Mouse (Mus musculus) spleen, adult 2 months (tissue): ENCODE measurements around the gene Atp5g1. TPM values are rescaled to one million over a fixed set of nuclear protein-coding genes. Genes with fewer than 3 reads are reported as not detected.
"Not testable (repeated sequence)": the region's sequence is repeated elsewhere in the genome, so short reads cannot be mapped to it uniquely, and the experiment has no call there.

Source experiments
- DNase-seq, 2 experiments: peaks; one replicate each; pipeline versions ENCODE4 v3.0.0 to v3.0.0-alpha.2; 2012 to 2021; ENCODE audit warnings: low spot score in 2 of 2, low read depth in 1 of 2
- H3K27ac ChIP-seq: fragments of 200-500 bp; 2 replicates; pipeline ENCODE4 v1.5.1; 2012; ENCODE audit warnings: low read length, inconsistent platforms; ENCODE audit not compliant: insufficient read depth
- H3K27me3 ChIP-seq: fragments of 200-500 bp; 2 replicates; pipeline ENCODE4 v1.6.1; 2012; ENCODE audit warnings: mild to moderate bottlenecking, moderate library complexity, low read length, inconsistent platforms; ENCODE audit not compliant: control insufficient read depth, insufficient read depth
- H3K36me3 ChIP-seq: fragments of 200-500 bp; 2 replicates; pipeline ENCODE4 v1.6.1; 2012; ENCODE audit warnings: mild to moderate bottlenecking, low read length, inconsistent platforms; ENCODE audit not compliant: control insufficient read depth, insufficient read depth
- H3K4me1 ChIP-seq: fragments of 200-500 bp; 2 replicates; pipeline ENCODE4 v1.6.1; 2011; ENCODE audit warnings: inconsistent platforms; ENCODE audit not compliant: control insufficient read depth, insufficient read depth, insufficient read length
- H3K4me3 ChIP-seq: fragments of 200-500 bp; 2 replicates; pipeline ENCODE4 v1.5.1; 2011; ENCODE audit warnings: mild to moderate bottlenecking, inconsistent platforms; ENCODE audit not compliant: insufficient read depth, insufficient read length; ENCODE audit errors: extremely low read depth
- CTCF ChIP-seq: fragments of 200-500 bp; IDR thresholded peaks from 2 replicates; pipeline ENCODE4 v1.5.1; 2011; ENCODE audit warnings: mild to moderate bottlenecking, inconsistent platforms; ENCODE audit not compliant: insufficient read depth, insufficient read length, insufficient replicate concordance; ENCODE audit errors: extremely low read depth
- POLR2A ChIP-seq: fragments of 200-500 bp; IDR thresholded peaks from 2 replicates; pipeline ENCODE4 v1.6.1; 2011; ENCODE audit warnings: low read depth, low read length, inconsistent platforms
- WGBS: fragments of 180-500 bp; shearing (Covaris S2); methylation state at CpG from one replicate; pipeline ENCODE4 v1.1.7; 2018; 5-methylcytosine and 5-hydroxymethylcytosine counted together
- polyA plus RNA-seq: library from polyadenylated mRNA; depleted of rRNA; stranded (reverse); fragments of >200 nt; gene quantifications from 2 replicates; pipeline ENCODE4 v1.2.3, GENCODE M21; 2012; rRNA removed

Atp5g1 gene
- polyA plus RNA-seq, result 193 and 219 TPM in 2 replicates

- under 1% methylated on average over 37 of the region's 37 CpGs for WGBS
- DNase-seq, result peak; percentile 98 to 100
- peaks cover 4% of the 10 kb centered on the region; the same call in 1 of the 2 replicates for H3K36me3 ChIP-seq
- TF ChIP-seq POLR2A, result peak; percentile 80
- TF ChIP-seq CTCF, result no peak
- H3K27me3 ChIP-seq, result no peaks in the 10 kb centered on the region
- peaks cover 4% of the 10 kb centered on the region; the same call in 1 of the 2 replicates for H3K4me1 ChIP-seq
- H3K27ac ChIP-seq, result peak within 1 kb of the TSS; percentile 59
- H3K4me3 ChIP-seq, result peak within 1 kb of the TSS; percentile 80
These were observed at the start of gene Atp5g1 for GRCm38 (mm10) chr11:96075509-96076220. Atp5g1 (minus strand) TSS chr11:96075670.

DNA sequence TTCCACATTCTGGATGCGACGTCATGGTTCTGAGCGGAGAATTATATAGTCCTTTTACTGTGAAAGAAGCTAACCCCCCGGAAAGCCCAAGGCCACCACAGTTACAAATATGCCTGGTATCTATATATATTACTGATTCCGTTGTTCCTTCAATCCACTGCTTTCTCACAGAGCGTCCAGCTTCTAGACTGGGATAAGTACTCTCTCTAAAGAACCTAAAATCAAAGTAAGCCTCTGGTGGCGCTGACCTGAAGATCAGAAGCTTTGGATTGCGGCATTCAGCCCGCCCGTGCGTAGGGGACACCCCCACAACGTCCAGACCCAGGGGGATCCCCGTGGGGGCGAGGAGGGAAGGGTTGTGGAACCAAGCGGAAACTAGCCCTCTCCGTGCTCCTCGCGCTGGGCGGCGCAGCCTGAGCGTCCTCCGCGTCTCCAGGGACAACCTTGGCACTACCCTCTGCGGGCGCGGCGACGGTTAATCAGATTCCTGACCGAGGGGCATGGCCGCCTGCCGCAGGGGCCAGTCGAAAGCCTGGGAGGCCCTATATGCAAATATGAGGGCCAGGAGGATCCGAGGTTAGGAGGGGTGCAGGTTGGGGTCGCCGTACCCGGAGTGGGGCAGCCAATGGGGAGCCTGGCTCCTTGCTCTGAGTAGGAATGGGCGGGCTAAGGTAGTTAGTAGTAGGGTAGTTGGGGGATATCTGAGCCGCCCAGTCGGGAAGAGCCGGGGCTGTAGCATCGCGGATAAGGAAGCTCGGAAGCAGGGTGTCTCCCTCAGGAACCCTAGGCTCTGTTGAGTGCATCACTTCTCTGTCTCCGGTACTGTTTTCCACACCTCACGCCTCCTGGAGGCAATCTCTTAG is 48.8 kb upstream of the Atp5g1 start:
- Histone ChIP-seq H3K36me3 (no peaks in the 10 kb centered on the region), H3K4me3 (no peak overlapping the region), H3K4me1 (no peaks in the 10 kb centered on the region; the same call in 1 of the 2 replicates), H3K27ac (no peak overlapping the region), H3K27me3 (peaks cover 14% of the 10 kb centered on the region; the same call in 1 of the 2 replicates)
- no peak for DNase-seq
- WGBS, result 5% methylated on average over 45 of the region's 45 CpGs
- TF ChIP-seq CTCF, result no peak
- no peak for TF ChIP-seq POLR2A

- H3K36me3 ChIP-seq, H3K4me1 ChIP-seq, H3K4me3 ChIP-seq, DNase-seq, H3K27ac ChIP-seq: not testable (repeated sequence)
- 69% methylated on average over 4 of the region's 4 CpGs for WGBS
- H3K27me3 ChIP-seq, result peaks cover 14% of the 10 kb centered on the region; the same call in 1 of the 2 replicates
These were observed 47.3 kb upstream of the Atp5g1 start for GRCm38 (mm10) chr11:96122806-96123205.

DNA sequence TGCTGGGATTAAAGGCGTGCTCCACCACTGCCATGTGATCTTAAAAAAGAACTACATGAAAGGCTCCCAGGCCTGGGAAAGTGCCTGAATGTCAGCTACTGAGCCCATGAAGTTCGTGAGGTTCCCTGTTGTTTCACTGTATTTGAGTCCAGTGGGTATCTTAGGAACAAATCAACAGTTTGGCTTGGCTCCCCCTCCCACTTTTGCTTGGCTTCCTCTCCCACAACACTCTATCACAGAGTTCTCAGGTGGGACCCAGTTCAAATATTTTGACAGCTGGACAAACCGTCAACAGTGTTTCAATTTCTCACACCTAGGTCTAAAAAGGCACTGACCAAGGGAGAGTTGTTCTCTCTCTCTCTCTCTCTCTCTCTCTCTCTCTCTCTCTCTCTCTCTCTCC is 43.9 kb upstream of the Atp5g1 start:
- no peaks in the 10 kb centered on the region for H3K36me3 ChIP-seq
- no peak for TF ChIP-seq CTCF
- no peak for TF ChIP-seq POLR2A
- H3K4me1 ChIP-seq, result no peaks in the 10 kb centered on the region; the same call in 1 of the 2 replicates
- 84% methylated on average over 3 of the region's 3 CpGs for WGBS
- H3K27ac ChIP-seq, result no peak overlapping the region
- DNase-seq, result no peak
- H3K4me3 ChIP-seq, result no peak overlapping the region
- peaks cover 6% of the 10 kb centered on the region; the same call in 1 of the 2 replicates for H3K27me3 ChIP-seq

- not testable (repeated sequence) for H3K4me3 ChIP-seq, H3K4me1 ChIP-seq, H3K27me3 ChIP-seq, H3K36me3 ChIP-seq, DNase-seq, H3K27ac ChIP-seq
- 73% methylated on average over 3 of the region's 3 CpGs for WGBS
These were observed 41.5 kb upstream of the Atp5g1 start for GRCm38 (mm10) chr11:96116925-96117324.

GRCm38 (mm10) chr11:96116116-96116515 is 40.6 kb upstream of the Atp5g1 start:
- 84% methylated on average over 3 of the region's 3 CpGs for WGBS
- no peaks in the 10 kb centered on the region for H3K36me3 ChIP-seq
- H3K4me3 ChIP-seq, result no peak overlapping the region
- no peak overlapping the region for H3K27ac ChIP-seq
- peaks cover 2% of the 10 kb centered on the region; the same call in 1 of the 2 replicates for H3K27me3 ChIP-seq
- TF ChIP-seq POLR2A (no peak), CTCF (no peak)
- no peak for DNase-seq
- H3K4me1 ChIP-seq, result no peaks in the 10 kb centered on the region

DNA sequence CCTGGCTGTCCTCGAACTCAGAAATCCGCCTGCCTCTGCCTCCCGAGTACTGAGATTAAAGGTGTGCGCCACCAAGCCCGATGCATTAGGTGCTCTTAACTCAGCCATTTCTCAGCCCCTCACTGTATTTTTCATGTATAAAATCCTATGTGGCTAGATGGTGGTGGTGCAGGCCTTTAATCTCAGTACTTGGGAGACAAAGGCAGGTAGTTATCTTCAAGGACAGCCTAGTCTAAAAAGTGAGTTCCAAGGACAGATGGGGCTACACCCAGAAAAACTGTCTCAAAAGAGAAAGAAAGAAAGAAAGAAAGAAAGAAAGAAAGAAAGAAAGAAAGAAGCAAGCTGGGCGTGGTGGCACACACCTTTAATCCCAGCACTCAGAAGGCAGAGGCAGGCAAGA is 39.9 kb upstream of the Atp5g1 start:
- Histone ChIP-seq H3K27ac (no peak overlapping the region), H3K4me3 (no peak overlapping the region), H3K27me3 (peaks cover under 1% of the 10 kb centered on the region; the same call in 1 of the 2 replicates), H3K4me1 (no peaks in the 10 kb centered on the region), H3K36me3 (no peaks in the 10 kb centered on the region)
- DNase-seq, result no peak
- 94% methylated on average over 6 of the region's 6 CpGs for WGBS
- no peak for TF ChIP-seq POLR2A
- no peak for TF ChIP-seq CTCF
